Mouse (Mus musculus) kidney, embryonic 16.5 days (tissue): ENCODE results near the gene Gm14781. TPM values are rescaled to one million over a fixed set of nuclear protein-coding genes. Genes with fewer than 3 reads are reported as not detected.
"Not testable (repeated sequence)": the region's sequence is repeated elsewhere in the genome, so short reads cannot be mapped to it uniquely, and the experiment has no call there.

Experiments used
- ATAC-seq: fragments of 200-750 bp; cut with Nextera tagmentation; 2 replicates; pipeline ENCODE4 v1.8.0; 2017; ENCODE audit warnings: moderate TSS enrichment; ENCODE audit not compliant: low FRiP score, low TSS enrichment
- H3K27ac ChIP-seq: fragments of 300-500 bp; sonication (generic); 2 replicates; pipeline ENCODE4 v1.5.1; 2014; ENCODE audit warnings: low read length
- H3K27me3 ChIP-seq: fragments of 300-500 bp; sonication (generic); 2 replicates; pipeline ENCODE4 v1.6.1; 2014; ENCODE audit warnings: low read length, control low read depth, mixed read lengths; ENCODE audit not compliant: insufficient read depth
- H3K36me3 ChIP-seq: fragments of 300-500 bp; sonication (generic); 2 replicates; pipeline ENCODE4 v1.6.1; 2014; ENCODE audit warnings: low read length, control low read depth, mixed read lengths; ENCODE audit not compliant: insufficient read depth
- H3K4me1 ChIP-seq: fragments of 300-500 bp; sonication (generic); 2 replicates; pipeline ENCODE4 v1.6.1; 2014; ENCODE audit warnings: low read length, control low read depth, mixed read lengths; ENCODE audit not compliant: insufficient read depth
- H3K4me2 ChIP-seq: fragments of 300-500 bp; sonication (generic); replicated peaks from 2 replicates; pipeline ENCODE4 v1.6.1; 2014; ENCODE audit warnings: low read depth, low read length
- H3K4me3 ChIP-seq: fragments of 300-500 bp; sonication (generic); 2 replicates; pipeline ENCODE4 v1.5.1; 2014; ENCODE audit warnings: mild to moderate bottlenecking, low read length
- H3K9ac ChIP-seq: fragments of 300-500 bp; sonication (generic); replicated peaks from 2 replicates; pipeline ENCODE4 v1.6.1; 2014; ENCODE audit warnings: low read length
- H3K9me3 ChIP-seq: fragments of 300-500 bp; sonication (generic); 2 replicates; pipeline ENCODE4 v1.6.1; 2016; ENCODE audit warnings: low read length, control low read depth
- WGBS: fragments of 180-500 bp; shearing (Covaris S2); extraction: QIAGEN DNeasy Blood & Tissue Kit; methylation state at CpG from one replicate; pipeline ENCODE4 v1.1.7; 2014; 5-methylcytosine and 5-hydroxymethylcytosine counted together
- polyA plus RNA-seq: library from polyadenylated mRNA; unstranded; fragments of >200 nt; fragmentation: Nextera tagmentation; extraction: Ambion mirVana; gene quantifications from 2 replicates; pipeline ENCODE4 v1.2.1, GENCODE M21; 2015

Gene Gm14781
- polyA plus RNA-seq = not detected in 2 replicates

- 80% methylated on average over 1 of the region's 1 CpGs for WGBS
- not testable (repeated sequence) for ATAC-seq, H3K27ac ChIP-seq
These were observed at the start of gene Gm14781 for GRCm38 (mm10) chrX:91631894-91632293. Gm14781 (plus strand) TSS chrX:91632194.

GRCm38 (mm10) chrX:91654964-91655575 lies 23.1 kb downstream of the Gm14781 start:
- not testable (repeated sequence) for H3K4me1 ChIP-seq, H3K36me3 ChIP-seq, H3K9ac ChIP-seq, H3K27ac ChIP-seq, H3K4me2 ChIP-seq, H3K4me3 ChIP-seq, ATAC-seq, H3K9me3 ChIP-seq, H3K27me3 ChIP-seq

More at GRCm38 (mm10) chrX:91631894-91632293, at the start of gene Gm14781:
- not testable (repeated sequence) for H3K9me3 ChIP-seq, H3K4me3 ChIP-seq, H3K9ac ChIP-seq, H3K27me3 ChIP-seq, H3K4me2 ChIP-seq, H3K4me1 ChIP-seq, H3K36me3 ChIP-seq

Other genes with a start within 250 kb of the Gm14781 start
- not detected in 2 replicates for gene Gm5072, start 239.7 kb upstream of the Gm14781 start, polyA plus RNA-seq
- gene Gm8914, start 152.1 kb upstream of the Gm14781 start, polyA plus RNA-seq = not detected in 2 replicates
- gene 1700084M14Rik, start 56.3 kb upstream of the Gm14781 start, polyA plus RNA-seq = not detected in 2 replicates
- not detected in 2 replicates for gene Mageb5, start 150.8 kb downstream of the Gm14781 start, polyA plus RNA-seq